Mouse (Mus musculus) MEL (cell line): Measurements from ENCODE around the gene Arl3. TPM values are rescaled to one million over a fixed set of nuclear protein-coding genes. Genes with fewer than 3 reads are reported as not detected.

Experiments used
- DNase-seq: peaks from one replicate; pipeline ENCODE4 v3.0.0; 2011; ENCODE audit warnings: low read depth, low spot score
- H3K27ac ChIP-seq: 2 replicates; pipeline ENCODE4 v1.5.1; 2012; ENCODE audit warnings: low read depth, mild to moderate bottlenecking, control low read depth, low read length, moderate library complexity; ENCODE audit not compliant: control insufficient read depth
- H3K27me3 ChIP-seq, 2 experiments: fragments of 150-350 bp in 1 of 2; sonication (generic) in 1 of 2; 2 replicates each; pipeline ENCODE4 v1.6.1; 2012; ENCODE audit warnings: low read length in 2 of 2, mild to moderate bottlenecking in 2 of 2, improper control_type of control experiment in 1 of 2, moderate library complexity in 1 of 2; ENCODE audit not compliant: insufficient read depth in 2 of 2, control insufficient read depth in 1 of 2
- H3K36me3 ChIP-seq, 2 experiments: 2 replicates each; pipeline ENCODE4 v1.6.1; 2012 to 2014; ENCODE audit warnings: low read length in 2 of 2, improper control_type of control experiment in 1 of 2, inconsistent platforms in 1 of 2, mild to moderate bottlenecking in 1 of 2; ENCODE audit not compliant: insufficient read depth in 2 of 2, control insufficient read depth in 1 of 2
- H3K4me1 ChIP-seq, 2 experiments: fragments of 150-350 bp in 1 of 2; sonication (generic) in 1 of 2; 2 replicates each; pipeline ENCODE4 v1.6.1; 2012; ENCODE audit warnings: low read length in 2 of 2, improper control_type of control experiment in 1 of 2, mild to moderate bottlenecking in 1 of 2; ENCODE audit not compliant: insufficient read depth in 2 of 2, control insufficient read depth in 1 of 2
- H3K4me3 ChIP-seq, 2 experiments: fragments of 150-350 bp in 1 of 2; sonication (generic) in 1 of 2; 2 replicates each; pipeline ENCODE4 v1.5.1; 2012; ENCODE audit warnings: low read depth in 2 of 2, low read length in 2 of 2, mild to moderate bottlenecking in 2 of 2, moderate library complexity in 2 of 2, control low read depth in 1 of 2, improper control_type of control experiment in 1 of 2; ENCODE audit not compliant: control insufficient read depth in 1 of 2, insufficient read depth in 1 of 2
- H3K79me2 ChIP-seq: 2 replicates; pipeline ENCODE4 v1.6.1; 2012; ENCODE audit warnings: mild to moderate bottlenecking, low read length, moderate library complexity; ENCODE audit not compliant: control insufficient read depth, poor library complexity, insufficient read depth
- H3K9ac ChIP-seq: 2 replicates; pipeline ENCODE4 v1.6.1; 2012; ENCODE audit warnings: low read depth, mild to moderate bottlenecking, control low read depth, low read length, moderate library complexity; ENCODE audit not compliant: control insufficient read depth, poor library complexity, severe bottlenecking
- H3K9me3 ChIP-seq: fragments of 150-350 bp; sonication (generic); replicated peaks from 2 replicates; pipeline ENCODE4 v1.6.1; 2012; ENCODE audit warnings: mild to moderate bottlenecking, low read length, improper control_type of control experiment, moderate library complexity; ENCODE audit not compliant: insufficient read depth
- BHLHE40 ChIP-seq: IDR thresholded peaks from 2 replicates; pipeline ENCODE4 v1.6.1; 2012; ENCODE audit warnings: low read depth, mild to moderate bottlenecking, inconsistent platforms, low read length, improper control_type of control experiment, borderline replicate concordance
- CHD1 ChIP-seq: IDR thresholded peaks from 2 replicates; pipeline ENCODE4 v1.6.1; 2012; ENCODE audit warnings: low read depth, mild to moderate bottlenecking, inconsistent platforms, low read length, improper control_type of control experiment
- CHD2 ChIP-seq: IDR thresholded peaks from 2 replicates; pipeline ENCODE4 v1.6.1; 2011; ENCODE audit warnings: low read length, improper control_type of control experiment
- E2F4 ChIP-seq: IDR thresholded peaks from 2 replicates; pipeline ENCODE4 v1.6.1; 2011; ENCODE audit warnings: low read depth, low read length, improper control_type of control experiment, borderline replicate concordance
- EP300 ChIP-seq, 2 experiments: IDR thresholded peaks; 2 replicates each; pipeline ENCODE4 v1.6.1; 2011; ENCODE audit warnings: improper control_type of control experiment in 2 of 2, low read length in 2 of 2, low read depth in 1 of 2, mild to moderate bottlenecking in 1 of 2
- ETS1 ChIP-seq: IDR thresholded peaks from 2 replicates; pipeline ENCODE4 v1.6.1; 2012; ENCODE audit warnings: low read depth, mild to moderate bottlenecking, inconsistent platforms, low read length, improper control_type of control experiment, moderate library complexity
- GATA1 ChIP-seq: IDR thresholded peaks from 2 replicates; pipeline ENCODE4 v1.6.1; 2011; ENCODE audit warnings: low read depth, low read length, improper control_type of control experiment
- HCFC1 ChIP-seq: IDR thresholded peaks from 2 replicates; pipeline ENCODE4 v1.6.1; 2012; ENCODE audit warnings: low read depth, mild to moderate bottlenecking, inconsistent platforms, low read length, improper control_type of control experiment, moderate library complexity
- JUND ChIP-seq: IDR thresholded peaks from 2 replicates; pipeline ENCODE4 v1.6.1; 2011; ENCODE audit warnings: low read depth, mild to moderate bottlenecking, improper control_type of control experiment, low read length
- KAT2A ChIP-seq: conservative IDR thresholded peaks from 2 replicates; pipeline ENCODE4 v1.6.1; 2012; ENCODE audit warnings: low read depth, low read length, improper control_type of control experiment, inconsistent platforms
- MAX ChIP-seq: IDR thresholded peaks from 2 replicates; pipeline ENCODE4 v1.6.1; 2011; ENCODE audit warnings: low read length, improper control_type of control experiment
- MXI1 ChIP-seq: IDR thresholded peaks from 2 replicates; pipeline ENCODE4 v1.6.1; 2011; ENCODE audit warnings: mild to moderate bottlenecking, low read depth, low read length, improper control_type of control experiment
- MYC ChIP-seq: IDR thresholded peaks from 2 replicates; pipeline ENCODE4 v1.6.1; 2011; ENCODE audit warnings: low read depth, mild to moderate bottlenecking, low read length, improper control_type of control experiment, moderate library complexity
- NELFE ChIP-seq: IDR thresholded peaks from 2 replicates; pipeline ENCODE4 v1.6.1; 2011; ENCODE audit warnings: low read depth, low read length, improper control_type of control experiment
- NRF1 ChIP-seq: IDR thresholded peaks from 2 replicates; pipeline ENCODE4 v1.6.1; 2014; ENCODE audit warnings: low read depth, mild to moderate bottlenecking, inconsistent platforms, low read length, improper control_type of control experiment, moderate library complexity; ENCODE audit not compliant: poor library complexity, insufficient read depth, severe bottlenecking
- POLR2A ChIP-seq, 2 experiments: IDR thresholded peaks; 2 replicates each; pipeline ENCODE4 v1.6.1; 2011 to 2012; ENCODE audit warnings: low read length in 2 of 2, mild to moderate bottlenecking in 2 of 2, control low read depth in 1 of 2, improper control_type of control experiment in 1 of 2, low read depth in 1 of 2, moderate library complexity in 1 of 2; ENCODE audit not compliant: control insufficient read depth in 1 of 2, insufficient read depth in 1 of 2, poor library complexity in 1 of 2
- POLR2AphosphoS2 ChIP-seq: IDR thresholded peaks from 2 replicates; pipeline ENCODE4 v1.6.1; 2011; ENCODE audit warnings: low read length, improper control_type of control experiment
- RAD21 ChIP-seq: IDR thresholded peaks from 2 replicates; pipeline ENCODE4 v1.6.1; 2011; ENCODE audit warnings: mild to moderate bottlenecking, low read depth, low read length, improper control_type of control experiment
- SIN3A ChIP-seq: IDR thresholded peaks from 2 replicates; pipeline ENCODE4 v1.6.1; 2012; ENCODE audit warnings: low read length, improper control_type of control experiment, inconsistent platforms
- SMC3 ChIP-seq: IDR thresholded peaks from 2 replicates; pipeline ENCODE4 v1.6.1; 2011; ENCODE audit warnings: low read depth, low read length, improper control_type of control experiment
- TAL1 ChIP-seq: IDR thresholded peaks from 2 replicates; pipeline ENCODE4 v1.6.1; 2012; ENCODE audit warnings: mild to moderate bottlenecking, inconsistent platforms, low read length, moderate library complexity, mixed read lengths
- USF1 ChIP-seq: IDR thresholded peaks from 2 replicates; pipeline ENCODE4 v1.6.1; 2014; ENCODE audit warnings: low read depth, mild to moderate bottlenecking, inconsistent platforms, low read length, improper control_type of control experiment, moderate library complexity
- ZC3H11A ChIP-seq: IDR thresholded peaks from 2 replicates; pipeline ENCODE4 v1.6.1; 2012; ENCODE audit warnings: low read depth, mild to moderate bottlenecking, inconsistent platforms, low read length, improper control_type of control experiment
- ZKSCAN1 ChIP-seq: IDR thresholded peaks from 2 replicates; pipeline ENCODE4 v1.6.1; 2012; ENCODE audit warnings: low read depth, mild to moderate bottlenecking, inconsistent platforms, low read length, improper control_type of control experiment, moderate library complexity
- ZMIZ1 ChIP-seq: IDR thresholded peaks from 2 replicates; pipeline ENCODE4 v1.6.1; 2012; ENCODE audit warnings: low read depth, mild to moderate bottlenecking, inconsistent platforms, low read length, improper control_type of control experiment, moderate library complexity
- ZNF384 ChIP-seq: IDR thresholded peaks from 2 replicates; pipeline ENCODE4 v1.6.1; 2012; ENCODE audit warnings: low read depth, mild to moderate bottlenecking, inconsistent platforms, low read length, improper control_type of control experiment
- polyA plus RNA-seq, 2 experiments: library from polyadenylated mRNA; stranded (reverse) in 1 of 2; unstranded in 1 of 2; fragments of >175 nt in 1 of 2; fragments of >200 nt in 1 of 2; gene quantifications; 2 replicates each; pipeline versions ENCODE4 v1.2.1 to v1.2.4; 2012; ENCODE audit warnings: low replicate concordance in 2 of 2, low read depth in 1 of 2; ENCODE audit not compliant: insufficient read length in 2 of 2, insufficient read depth in 1 of 2, missing spikeins in 1 of 2
- total RNA-seq: library from RNA; depleted of rRNA; stranded (reverse); fragments of 300-350 nt; gene quantifications from 2 replicates; pipeline ENCODE4 v1.2.3, GENCODE M21; 2012

Gene Arl3
- total and polyA plus RNA-seq, 3 experiments, result 62.4 to 123 TPM; not detected in 1

- TF ChIP-seq MXI1, result peak; percentile 87
- peak; percentile 95 for TF ChIP-seq NELFE
- peak; percentile 91 for TF ChIP-seq SIN3A
- TF ChIP-seq BHLHE40, result 0 out of 2 replicates have a peak, but pooled peaks have one; percentile 40
- peak; percentile 89 for TF ChIP-seq POLR2AphosphoS2
- peak; percentile 82 for TF ChIP-seq MYC
These were observed at the start of gene Arl3, which contains the start of gene Sfxn2 (continued) for GRCm38 (mm10) chr19:46572951-46573937.

DNA sequence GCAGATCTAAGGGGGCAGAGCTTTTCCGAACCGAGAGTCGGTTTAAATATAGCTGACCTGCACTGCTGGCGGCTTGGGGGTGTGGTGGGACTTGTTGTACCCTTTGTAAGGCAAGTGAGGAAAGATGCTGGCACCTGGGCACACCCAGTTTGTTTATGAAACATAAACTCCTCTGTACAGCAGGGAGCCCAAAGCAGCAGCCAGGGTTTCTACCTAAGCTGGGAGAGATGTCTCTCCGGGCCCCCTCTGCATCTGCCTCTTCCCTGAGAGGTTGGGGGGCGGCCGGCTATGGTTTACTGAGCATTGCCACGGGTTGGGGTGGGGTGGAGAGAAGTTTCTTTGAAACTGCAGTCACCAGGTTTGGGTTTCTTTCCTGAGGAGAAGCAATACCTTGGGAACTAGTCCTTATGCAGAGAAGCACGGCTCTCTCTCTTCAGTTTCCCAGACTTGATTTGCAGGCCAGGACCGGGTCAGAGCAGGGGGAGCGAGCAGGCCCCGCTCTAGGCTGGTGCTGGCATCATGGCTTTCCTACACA is 49.7 kb upstream of the Arl3 start:
- no peak for TF ChIP-seq GATA1
- TF ChIP-seq KAT2A, result no peak
- no peak for TF ChIP-seq SIN3A
- no peak for TF ChIP-seq USF1
- no peak for TF ChIP-seq HCFC1
- TF ChIP-seq EP300 (IDR thresholded peaks at IDR 0.05; ENCODE audit: low read depth in 1 of 2, low read length in 2 of 2), result no peak
- TF ChIP-seq RAD21, result no peak
- no peak for TF ChIP-seq ZC3H11A
- Histone ChIP-seq H3K9ac (no peak overlapping the region), H3K9me3 (no peaks in the 10 kb centered on the region), H3K27me3 (no peaks in the 10 kb centered on the region), H3K4me3 (no peak overlapping the region), H3K4me1 (no peaks in the 10 kb centered on the region), H3K36me3 (peaks cover 0 to 3% of the 10 kb centered on the region in 2 experiments; a peak in 1 of 4 replicates), H3K27ac (no peak overlapping the region), H3K79me2 (no peaks in the 10 kb centered on the region)
- DNase-seq, result no peak

DNA sequence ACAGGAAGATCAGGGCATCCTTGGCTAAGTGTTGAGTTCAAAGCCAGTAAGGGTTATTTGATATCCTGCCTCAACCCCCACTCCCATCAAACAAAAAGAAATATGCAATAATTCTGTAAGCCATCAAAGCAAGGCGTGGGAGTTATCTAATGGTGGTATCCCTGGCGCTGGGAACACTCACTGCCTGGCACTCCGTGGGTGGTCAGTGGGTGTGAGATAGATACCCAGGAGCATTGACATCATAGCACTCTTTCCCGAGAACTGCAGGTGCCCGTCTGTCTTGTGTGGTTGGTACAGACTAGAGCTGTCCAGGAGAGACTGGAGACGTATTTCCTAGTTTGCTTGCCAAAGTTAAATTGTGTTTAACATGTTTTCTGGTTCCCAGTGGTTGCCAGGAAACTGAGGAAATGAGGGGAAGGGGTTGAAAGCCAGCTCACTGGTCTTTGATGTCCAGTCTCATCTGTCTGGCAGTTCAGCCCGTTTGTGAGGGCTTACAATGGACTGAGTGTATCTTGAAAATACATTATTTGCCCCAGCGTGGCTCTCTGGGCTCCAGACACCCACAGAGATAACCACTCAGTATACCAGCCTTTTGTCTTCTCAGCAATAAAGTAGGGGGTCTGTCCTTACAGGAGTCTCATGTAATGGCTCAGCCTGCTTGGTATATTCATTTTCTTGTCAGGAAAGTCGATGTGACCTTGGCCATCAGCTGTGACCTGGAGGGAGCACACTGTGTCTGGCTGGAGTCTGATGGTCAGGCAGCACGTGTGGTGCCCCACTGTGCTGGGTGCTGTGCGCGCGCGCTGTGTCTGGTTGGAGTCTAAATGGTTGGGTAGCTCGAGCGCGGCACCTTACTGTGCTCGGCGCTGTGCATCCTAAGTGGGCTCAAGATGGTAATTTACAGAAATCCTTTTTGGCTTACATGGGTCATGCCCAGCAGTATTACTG is 48.5 kb upstream of the Arl3 start:
- no peaks in the 10 kb centered on the region for H3K79me2 ChIP-seq
- no peaks in the 10 kb centered on the region for H3K9me3 ChIP-seq
- peaks cover 0 to 5% of the 10 kb centered on the region in 2 experiments; a peak in 1 of 4 replicates for H3K36me3 ChIP-seq
- H3K27ac ChIP-seq, result no peak overlapping the region
- no peak for DNase-seq
- H3K4me1 ChIP-seq, result no peaks in the 10 kb centered on the region
- H3K9ac ChIP-seq, result no peak overlapping the region
- H3K27me3 ChIP-seq, result no peaks in the 10 kb centered on the region
- H3K4me3 ChIP-seq, result no peak overlapping the region
- TF ChIP-seq CHD1, result no peak
- no peak for TF ChIP-seq HCFC1
- TF ChIP-seq USF1, result no peak
- TF ChIP-seq ZNF384, result no peak
- no peak for TF ChIP-seq ZKSCAN1
- no peak for TF ChIP-seq ZMIZ1
- TF ChIP-seq NRF1, result no peak
- TF ChIP-seq TAL1, result no peak
- TF ChIP-seq MAX, result no peak
- TF ChIP-seq E2F4, result no peak
- no peak for TF ChIP-seq POLR2A (IDR thresholded peaks at IDR 0.05; ENCODE audit: control insufficient read depth in 1 of 2, insufficient read depth in 1 of 2, low read depth in 1 of 2, low read length in 2 of 2, poor library complexity in 1 of 2)
- TF ChIP-seq EP300 (IDR thresholded peaks at IDR 0.05; ENCODE audit: low read depth in 1 of 2, low read length in 2 of 2), result no peak
- TF ChIP-seq POLR2AphosphoS2, result no peak
- no peak for TF ChIP-seq SMC3
- no peak for TF ChIP-seq ETS1
- TF ChIP-seq JUND, result no peak
- no peak for TF ChIP-seq CHD2
